Comparison of ENCODE assay signal across 27 mouse cellular contexts in genomic region chr16:26360694-26361093, GRCm38 (mm10). TPM values are rescaled to one million over a fixed set of nuclear protein-coding genes. Genes with fewer than 3 reads are reported as not detected.
A peak's percentile ranks its signal among the peaks of the same experiment; 100 is the strongest.
DNase-seq lines count a peak whose midpoint lies in the region; ATAC-seq and TF ChIP-seq lines count a peak whose summit lies in the region.
"Had no signal": no experiment of that assay in that cellular context is flagged by ENCODE, and none has a peak within 500 bp of the region (broad histone marks: within the 10 kb centered on the region; RNA-seq: fewer than 3 reads in every experiment).

No protein-coding gene starts in this region.

- no peaks in the 10 kb centered on the region for H3K36me3 ChIP-seq in hindbrain, embryonic 14.5 days (replicated peaks; ENCODE audit: control insufficient read depth, insufficient read depth)
- no peaks in the 10 kb centered on the region for H3K36me3 ChIP-seq in hindbrain, postnatal 0 days (ENCODE audit: insufficient read depth, low read length)
- H3K36me3 ChIP-seq: hindbrain, embryonic 10.5 days; intestine, embryonic 15.5 days had no signal

- no peak overlapping the region for H3K4me3 ChIP-seq in hindbrain, embryonic 14.5 days (replicated peaks; ENCODE audit: low read length)
- no peak overlapping the region for H3K4me3 ChIP-seq in hindbrain, postnatal 0 days (ENCODE audit: low read length)
- H3K4me3 ChIP-seq: hindbrain, embryonic 10.5 days; intestine, embryonic 15.5 days had no signal

- no peak for TF ChIP-seq CTCF in hindbrain, postnatal 0 days (IDR thresholded peaks at IDR 0.05; ENCODE audit: low read depth)

- no peak overlapping the region for H3K9ac ChIP-seq in hindbrain, embryonic 14.5 days
- H3K9ac ChIP-seq in hindbrain, postnatal 0 days (replicated peaks; ENCODE audit: low read length), result no peak overlapping the region
- H3K9ac ChIP-seq: forebrain, postnatal 0 days; intestine, embryonic 15.5 days; liver, embryonic 14.5 days had no signal

- H3K4me1 ChIP-seq in hindbrain, embryonic 14.5 days (replicated peaks; ENCODE audit: control insufficient read depth, insufficient read depth, low read length), result peaks cover 6% of the 10 kb centered on the region; the same call in 1 of the 2 replicates
- H3K4me1 ChIP-seq in hindbrain, postnatal 0 days (ENCODE audit: insufficient read depth, low read length), result no peaks in the 10 kb centered on the region
- H3K4me1 ChIP-seq: intestine, embryonic 15.5 days had no signal

- ATAC-seq in hindbrain, embryonic 14.5 days (ENCODE audit: low FRiP score), result no peak
- ATAC-seq in hindbrain, postnatal 0 days, result no peak
- ATAC-seq: forebrain, postnatal 0 days; intestine, embryonic 15.5 days had no signal

- H3K9me3 ChIP-seq in hindbrain, embryonic 14.5 days (ENCODE audit: control insufficient read depth, low read length), result no peaks in the 10 kb centered on the region
- no peaks in the 10 kb centered on the region for H3K9me3 ChIP-seq in hindbrain, postnatal 0 days (ENCODE audit: low read length)
- H3K9me3 ChIP-seq: hindbrain, embryonic 10.5 days; intestine, embryonic 15.5 days had no signal

- H3K4me2 ChIP-seq in hindbrain, embryonic 14.5 days (replicated peaks), result no peak overlapping the region
- no peak overlapping the region for H3K4me2 ChIP-seq in hindbrain, postnatal 0 days (ENCODE audit: low read depth, low read length)
- H3K4me2 ChIP-seq: intestine, embryonic 15.5 days had no signal

- 20% methylated on average over 3 of the region's 3 CpGs for WGBS in hindbrain, embryonic 14.5 days
- 32% methylated on average over 3 of the region's 3 CpGs for WGBS in hindbrain, postnatal 0 days

- H3K27me3 ChIP-seq in hindbrain, embryonic 14.5 days (ENCODE audit: control insufficient read depth, insufficient read depth, low read length), result no peaks in the 10 kb centered on the region
- H3K27me3 ChIP-seq in hindbrain, postnatal 0 days (ENCODE audit: insufficient read depth, low read length), result no peaks in the 10 kb centered on the region
- H3K27me3 ChIP-seq: intestine, embryonic 15.5 days had no signal

- no peak overlapping the region for H3K27ac ChIP-seq in hindbrain, embryonic 14.5 days
- no peak overlapping the region for H3K27ac ChIP-seq in hindbrain, postnatal 0 days
- H3K27ac ChIP-seq: hindbrain, embryonic 10.5 days; intestine, embryonic 15.5 days; liver, embryonic 14.5 days; macrophage had no signal

- peak; percentile 35 for DNase-seq in hindbrain, embryonic 14.5 days (ENCODE audit: low spot score)
- DNase-seq in hindbrain, postnatal 0 days (ENCODE audit: low spot score), result no peak
- peak; percentile 69 for DNase-seq in embryo, embryonic 10.5 days (ENCODE audit: low spot score)
- peak; percentile 23 for DNase-seq in embryo, embryonic 9.5 days (ENCODE audit: extremely low spot score)
- DNase-seq in retina, postnatal 1 day, result peak; percentile 33
- no peak for DNase-seq in heart, adult 8-10 months (ENCODE audit: low spot score)
- DNase-seq in ovary, postnatal 36 days (ENCODE audit: low spot score), result no peak
- DNase-seq: B cell, adult 2 months; cerebellum, adult 8-10 months; cerebellum, postnatal 25 days; forebrain, postnatal 0 days; gastrocnemius, postnatal 10 days; heart, postnatal 14 days; kidney, adult 2 months; kidney, postnatal 10 days; layer of hippocampus, postnatal 36 days; liver; lung, adult 2 months; lung, postnatal 10 days; midbrain, embryonic 14.5 days; spleen, adult 18-20 months; thymus, postnatal 14 days had no signal

RNA-seq across cellular contexts. Expression of gene Cldn1, which starts 10.9 kb away (rescaled TPM):
- 12.2 and 12.9 TPM in 2 replicates for polyA plus RNA-seq in hindbrain, embryonic 14.5 days (2014; fragmentation: Nextera tagmentation; extraction: Ambion mirVana)
- total RNA-seq in hindbrain, postnatal 0 days (2014; rRNA removed), result 9.1 and 10.7 TPM in 2 replicates
- polyA plus RNA-seq in hindbrain, postnatal 0 days (2015; fragmentation: Nextera tagmentation; extraction: Ambion mirVana), result 8.8 and 9.0 TPM in 2 replicates
- under 1 TPM; 0.19 to 0.56 (median 0.29) TPM for total RNA-seq in heart, adult 8-10 months (2022)
- total RNA-seq: megakaryocyte-erythroid progenitor cell, adult 5-6 weeks had no signal

Comparison
In these comparisons a context has a peak if more than half of its experiments do, and no peak if none do; other contexts are left out.
1. DNase-seq: peak in hindbrain, embryonic 14.5 days (single experiment), embryo, embryonic 10.5 days (single experiment), embryo, embryonic 9.5 days (single experiment) and retina, postnatal 1 day (single experiment); none in hindbrain, postnatal 0 days (single experiment), heart, adult 8-10 months (single experiment) and ovary, postnatal 36 days (single experiment).